ENCODE assay signal across 26 mouse cellular contexts in the genomic region with DNA sequence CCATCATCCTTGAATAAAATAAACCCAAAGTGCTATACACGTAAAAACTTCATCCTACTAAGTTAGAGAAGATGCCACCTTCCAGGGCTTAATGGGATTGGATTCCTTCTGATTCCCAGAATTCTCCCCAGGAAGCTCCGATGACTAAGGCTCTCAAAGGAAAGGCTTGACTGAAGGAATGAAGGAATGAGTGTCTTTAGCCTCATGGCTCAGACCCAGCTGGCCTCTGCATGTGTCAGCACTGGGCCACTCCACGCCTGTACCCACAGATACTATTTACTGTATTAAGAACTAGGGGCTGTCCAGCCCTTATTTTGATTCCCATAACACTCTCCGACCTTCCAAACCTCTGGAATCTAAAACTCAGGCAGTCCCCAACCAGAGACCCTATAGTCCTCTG. TPM values are rescaled to one million over a fixed set of nuclear protein-coding genes. Genes with fewer than 3 reads are reported as not detected.
A peak's percentile ranks its signal among the peaks of the same experiment; 100 is the strongest.
DNase-seq lines count a peak whose midpoint lies in the region; ATAC-seq and TF ChIP-seq lines count a peak whose summit lies in the region.
"Had no signal": no experiment of that assay in that cellular context is flagged by ENCODE, and none has a peak within 500 bp of the region (broad histone marks: within the 10 kb centered on the region; RNA-seq: fewer than 3 reads in every experiment).

No protein-coding gene starts in this region.

- H3K27me3 ChIP-seq in Patski = no peaks in the 10 kb centered on the region
- no peaks in the 10 kb centered on the region for H3K27me3 ChIP-seq in myocyte (ENCODE audit: control insufficient read depth, insufficient read depth, insufficient read length)
- H3K27me3 ChIP-seq in hindbrain, embryonic 10.5 days (ENCODE audit: insufficient read depth, poor library complexity, severe bottlenecking) = peaks cover 27% of the 10 kb centered on the region

- in situ Hi-C loops in Patski (cut with MboI; ENCODE audit: low pct_unique_long_range_greater_than_20kb) = loop anchor here (10.0 kb wide), 1 partner anchor 361 kb away; a partner anchor contains a TSS

- TF ChIP-seq POLR2A in lung, adult 2 months (IDR thresholded peaks at IDR 0.05; ENCODE audit: borderline replicate concordance, extremely low read depth, low read depth, low read length) = no peak
- TF ChIP-seq POLR2A in myocyte (IDR thresholded peaks at IDR 0.05; ENCODE audit: insufficient read length, low read depth) = no peak

- H3K27ac ChIP-seq in hindbrain, embryonic 10.5 days = no peak overlapping the region
- H3K27ac ChIP-seq: embryonic facial prominence, embryonic 10.5 days; embryonic facial prominence, embryonic 12.5 days; forebrain, embryonic 10.5 days; forebrain, embryonic 12.5 days had no signal

- POLR2A ChIA-PET in Patski (lab: Charles Lee) = interaction anchor here (0.6 to 1.2 kb wide), 3 partner anchors 9 to 47 kb away, joined by 3 to 9 read pairs (median 3); a partner anchor contains a TSS

- ATAC-seq in Patski = peak; percentile 18
- no peak for ATAC-seq in CD4-positive, CD25-positive, alpha-beta regulatory T cell, adult 4 months
- ATAC-seq: activated CD4-positive, CD25-positive, alpha-beta regulatory T cell, adult 4 months; forebrain, embryonic 14.5 days; forebrain, embryonic 16.5 days had no signal

- peak overlapping the region; percentile 26 for H3K4me2 ChIP-seq in myocyte (ENCODE audit: low read depth)
- H3K4me2 ChIP-seq: embryonic facial prominence, embryonic 12.5 days; forebrain, embryonic 12.5 days had no signal

- no peaks in the 10 kb centered on the region for H3K9me3 ChIP-seq in hindbrain, embryonic 10.5 days
- H3K9me3 ChIP-seq: embryonic facial prominence, embryonic 10.5 days; embryonic facial prominence, embryonic 12.5 days; forebrain, embryonic 10.5 days; forebrain, embryonic 12.5 days had no signal

- 67% methylated on average over 4 of the region's 4 CpGs for WGBS in lung, adult 2 months
- 85% methylated on average over 4 of the region's 4 CpGs for WGBS in hindbrain, embryonic 10.5 days

- H3K79me2 ChIP-seq in myocyte (ENCODE audit: control insufficient read depth, insufficient read depth) = no peaks in the 10 kb centered on the region

- H3K36me3 ChIP-seq in myocyte (ENCODE audit: control insufficient read depth, insufficient read depth) = no peaks in the 10 kb centered on the region
- H3K36me3 ChIP-seq in hindbrain, embryonic 10.5 days = peaks cover 12% of the 10 kb centered on the region; the same call in 1 of the 2 replicates

- no peak overlapping the region for H3ac ChIP-seq in myocyte (ENCODE audit: control insufficient read depth, insufficient read length)

- peak; percentile 11 for DNase-seq in lung, postnatal 36 days
- no peak for DNase-seq in lung, adult 2 months
- DNase-seq in Muller cell, postnatal 12 days (ENCODE audit: inconsistent ontology term) = peak; percentile 46
- DNase-seq in Patski (ENCODE audit: low read depth, low spot score) = no peak
- no peak for DNase-seq in embryo, embryonic 9.5 days (ENCODE audit: extremely low spot score)
- DNase-seq in hindbrain, embryonic 10.5 days (ENCODE audit: low spot score) = no peak
- DNase-seq: adrenal gland, adult 8-10 months; adrenal gland, postnatal 14 days; B cell, adult 2 months; cerebellum, adult 11 months; cerebellum, adult 18-20 months; cerebellum, adult 8-10 months; cerebellum, adult 9-11 months; cerebellum, postnatal 14 days; cerebellum, postnatal 36 days; embryo, embryonic 11 days had no signal

- CTCF ChIA-PET in Patski (lab: Charles Lee) = interaction anchor here (1.3 kb wide), 1 partner anchor 43 kb away, joined by 4 read pairs; no protein-coding TSS in a partner anchor

- H3K4me1 ChIP-seq in lung, adult 2 months (ENCODE audit: control insufficient read depth, insufficient read depth, low read length) = no peaks in the 10 kb centered on the region
- H3K4me1 ChIP-seq in hindbrain, embryonic 10.5 days (replicated peaks) = peaks cover 10% of the 10 kb centered on the region

- no peak overlapping the region for H3K4me3 ChIP-seq in lung, adult 2 months (replicated peaks; ENCODE audit: extremely low read depth, low read depth, low read length)
- H3K4me3 ChIP-seq in myocyte = no peak overlapping the region
- no peak overlapping the region for H3K4me3 ChIP-seq in hindbrain, embryonic 10.5 days
- H3K4me3 ChIP-seq: embryonic facial prominence, embryonic 10.5 days; embryonic facial prominence, embryonic 12.5 days; erythroblast, embryonic 14.5 days; forebrain, embryonic 10.5 days; forebrain, embryonic 12.5 days had no signal

- no peak for TF ChIP-seq CTCF in lung, adult 2 months (IDR thresholded peaks at IDR 0.05; ENCODE audit: insufficient read depth, low read length)
- no peak for TF ChIP-seq CTCF in Patski (IDR thresholded peaks at IDR 0.05)

TF ChIP-seq in myocyte, 11 proteins besides CTCF, POLR2A, EP300 and RAD21:
- TF ChIP-seq MAX (IDR thresholded peaks at IDR 0.05; ENCODE audit: low read depth) (no peak), MYOG (IDR thresholded peaks at IDR 0.05; ENCODE audit: control insufficient read depth in 1 of 3, insufficient read depth in 1 of 3, insufficient read length in 2 of 3, low read depth in 2 of 3) (peak in 1 of 3 experiments; percentile 17)

RNA-seq across cellular contexts. Expression of a gene that starts 4.5 kb away (rescaled TPM):
- 2.7 and 3.8 TPM in 2 replicates for polyA plus RNA-seq in lung, adult 2 months (2012; rRNA removed)
- not detected for polyA plus RNA-seq in Patski (2021)
- polyA plus RNA-seq in myocyte (2012; fragmentation: generic; extraction: Trizol) = 15.9 TPM
- polyA plus RNA-seq in CD4-positive, CD25-positive, alpha-beta regulatory T cell, adult 4 months (2017; shearing (Covaris generic)) = not detected
- polyA plus RNA-seq in hindbrain, embryonic 10.5 days (2016; fragmentation: Nextera tagmentation; extraction: Ambion mirVana) = 1.4 and 1.8 TPM in 2 replicates
- polyA plus RNA-seq: activated CD4-positive, CD25-positive, alpha-beta regulatory T cell, adult 4 months had no signal

RNA-seq across cellular contexts. Expression of a gene that starts 19.3 kb away (rescaled TPM):
- polyA plus RNA-seq in lung, adult 2 months (2012; rRNA removed) = 82.2 and 93.8 TPM in 2 replicates
- polyA plus RNA-seq in Patski (2021) = 51.9 TPM
- polyA plus RNA-seq in myocyte (2012; fragmentation: generic; extraction: Trizol) = 62.2 TPM
- 10 to 100 TPM; 15.7 to 21.2 TPM for polyA plus RNA-seq in CD4-positive, CD25-positive, alpha-beta regulatory T cell, adult 4 months (2017; shearing (Covaris generic))
- polyA plus RNA-seq in hindbrain, embryonic 10.5 days (2016; fragmentation: Nextera tagmentation; extraction: Ambion mirVana) = 71.1 and 79.5 TPM in 2 replicates

RNA-seq across cellular contexts. Expression of a gene that starts 42.2 kb away (rescaled TPM):
- 10.7 and 11.5 TPM in 2 replicates for polyA plus RNA-seq in lung, adult 2 months (2012; rRNA removed)
- polyA plus RNA-seq in Patski (2021) = 7.0 TPM
- 8.5 TPM for polyA plus RNA-seq in myocyte (2012; fragmentation: generic; extraction: Trizol)
- 10 to 100 TPM; 33.3 to 40.3 TPM for polyA plus RNA-seq in CD4-positive, CD25-positive, alpha-beta regulatory T cell, adult 4 months (2017; shearing (Covaris generic))
- 27.1 and 27.5 TPM in 2 replicates for polyA plus RNA-seq in hindbrain, embryonic 10.5 days (2016; fragmentation: Nextera tagmentation; extraction: Ambion mirVana)

RNA-seq across cellular contexts. Expression of a gene that starts 46.9 kb away (rescaled TPM):
- 452 and 484 TPM in 2 replicates for polyA plus RNA-seq in lung, adult 2 months (2012; rRNA removed)
- polyA plus RNA-seq in Patski (2021) = 236 TPM
- polyA plus RNA-seq in myocyte (2012; fragmentation: generic; extraction: Trizol) = 470 TPM
- polyA plus RNA-seq in CD4-positive, CD25-positive, alpha-beta regulatory T cell, adult 4 months (2017; shearing (Covaris generic)) = 10 to 100 TPM; 91.3 to 92.4 TPM
- polyA plus RNA-seq in hindbrain, embryonic 10.5 days (2016; fragmentation: Nextera tagmentation; extraction: Ambion mirVana) = 208 and 263 TPM in 2 replicates

RNA-seq across cellular contexts. Expression of a gene that starts 50.8 kb away (rescaled TPM):
- polyA plus RNA-seq in lung, adult 2 months (2012; rRNA removed) = 22.3 and 23.4 TPM in 2 replicates
- polyA plus RNA-seq in Patski (2021) (26.0 TPM), myocyte (2012; fragmentation: generic; extraction: Trizol) (41.6 TPM)
- polyA plus RNA-seq in CD4-positive, CD25-positive, alpha-beta regulatory T cell, adult 4 months (2017; shearing (Covaris generic)) = not detected
- 22.7 and 31.7 TPM in 2 replicates for polyA plus RNA-seq in hindbrain, embryonic 10.5 days (2016; fragmentation: Nextera tagmentation; extraction: Ambion mirVana)
- polyA plus RNA-seq: activated CD4-positive, CD25-positive, alpha-beta regulatory T cell, adult 4 months had no signal

Comparison
In these comparisons a context has a peak if more than half of its experiments do, and no peak if none do; other contexts are left out.
1. DNase-seq: peak in lung, postnatal 36 days (single experiment) and Muller cell, postnatal 12 days (single experiment); none in lung, adult 2 months (single experiment), Patski (single experiment), embryo, embryonic 9.5 days (single experiment) and hindbrain, embryonic 10.5 days (single experiment).